Mouse (Mus musculus) cortical plate, adult 2 months (tissue): ENCODE measurements around the gene Gpd2.

Experiments
- CTCF ChIP-seq: fragments of 200-500 bp; IDR thresholded peaks from 2 replicates; pipeline ENCODE4 v1.5.1; 2011; ENCODE audit warnings: mild to moderate bottlenecking, control low read depth, low read length; ENCODE audit not compliant: insufficient read depth; ENCODE audit errors: extremely low read depth
- POLR2A ChIP-seq: fragments of 200-500 bp; IDR thresholded peaks from 2 replicates; pipeline ENCODE4 v1.6.1; 2011; ENCODE audit warnings: mild to moderate bottlenecking, low read length, control low read depth; ENCODE audit not compliant: insufficient read depth; ENCODE audit errors: extremely low read depth

GRCm38 (mm10) chr2:57297226-57297625 is 59.8 kb downstream of the Gpd2 start:
- TF ChIP-seq CTCF (no peak), POLR2A (no peak)
